Mouse (Mus musculus): ENCODE measurements around the gene Rarg. TPM values are rescaled to one million over a fixed set of nuclear protein-coding genes. Genes with fewer than 3 reads are reported as not detected.

Rarg gene
- polyA plus RNA-seq, 1 experiment from 2014 or later = 2.5 TPM

GRCm38 (mm10) chr15:102262582-102262981 is 5.3 kb upstream of the Rarg start:
- H3K4me1 ChIP-seq (ENCODE audit: control insufficient read depth, low read depth, low read length) = peaks cover 2% of the 10 kb centered on the region
- H3K27ac ChIP-seq (ENCODE audit: low read length) = no peak overlapping the region
- no peak overlapping the region for H3K4me3 ChIP-seq (ENCODE audit: low read depth, low read length)
- no peaks in the 10 kb centered on the region for H3K36me3 ChIP-seq (ENCODE audit: control insufficient read depth, insufficient read depth)
- no peaks in the 10 kb centered on the region for H3K9me3 ChIP-seq (replicated peaks; ENCODE audit: control insufficient read depth, low read length)
- no peak overlapping the region for H3K4me2 ChIP-seq (ENCODE audit: low read depth, low read length)
- WGBS (ENCODE audit: insufficient replicate concordance) = 46% methylated on average over 7 of the region's 7 CpGs
- H3K9ac ChIP-seq (ENCODE audit: low read depth, low read length) = no peak overlapping the region
- no peak for ATAC-seq (ENCODE audit: low read depth)
- H3K27me3 ChIP-seq (ENCODE audit: control insufficient read depth, insufficient read depth, low read depth, low read length) = peaks cover 25% of the 10 kb centered on the region

- WGBS (ENCODE audit: insufficient replicate concordance) = 25% methylated on average over 11 of the region's 11 CpGs
- H3K27me3 ChIP-seq (ENCODE audit: control insufficient read depth, insufficient read depth, low read depth, low read length) = peaks cover 60% of the 10 kb centered on the region
- H3K9me3 ChIP-seq (replicated peaks; ENCODE audit: control insufficient read depth, low read length) = no peaks in the 10 kb centered on the region
- ATAC-seq (ENCODE audit: low read depth) = no peak
- no peak overlapping the region for H3K9ac ChIP-seq (ENCODE audit: low read depth, low read length)
- H3K4me3 ChIP-seq (ENCODE audit: low read depth, low read length) = no peak overlapping the region
- no peak overlapping the region for H3K4me2 ChIP-seq (ENCODE audit: low read depth, low read length)
- no peaks in the 10 kb centered on the region for H3K36me3 ChIP-seq (ENCODE audit: control insufficient read depth, insufficient read depth)
- H3K4me1 ChIP-seq (ENCODE audit: control insufficient read depth, low read depth, low read length) = peaks cover 8% of the 10 kb centered on the region
- no peak overlapping the region for H3K27ac ChIP-seq (ENCODE audit: low read length)
Measured at GRCm38 (mm10) chr15:102258581-102259253, 1.4 kb upstream of the Rarg start.

DNA sequence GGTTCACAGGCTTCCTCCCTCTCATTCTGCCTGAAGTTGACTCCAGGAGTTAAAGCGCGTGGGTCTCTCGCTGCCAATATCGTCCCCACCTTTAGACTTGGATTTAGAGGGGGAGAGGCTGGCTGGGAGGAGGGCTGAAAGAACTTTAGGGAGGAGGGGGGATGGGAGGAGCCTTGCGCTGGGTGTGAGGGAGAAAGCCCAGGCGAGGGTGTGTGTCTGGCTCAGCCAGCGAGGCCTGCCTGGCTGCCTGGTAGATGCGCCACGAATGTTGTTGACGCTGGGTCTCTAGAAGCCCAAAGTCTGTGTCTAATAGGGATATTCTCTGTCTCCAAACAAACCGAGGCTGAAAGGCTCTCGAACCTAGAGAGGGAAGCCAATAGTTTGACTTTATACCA is 756 bp upstream of the Rarg start:
- WGBS (ENCODE audit: insufficient replicate concordance) = 17% methylated on average over 12 of the region's 12 CpGs
- no peak overlapping the region for H3K4me2 ChIP-seq (ENCODE audit: low read depth, low read length)
- no peaks in the 10 kb centered on the region for H3K36me3 ChIP-seq (ENCODE audit: control insufficient read depth, insufficient read depth)
- ATAC-seq (ENCODE audit: low read depth) = no peak
- no peak overlapping the region for H3K4me3 ChIP-seq (ENCODE audit: low read depth, low read length)
- H3K27me3 ChIP-seq (ENCODE audit: control insufficient read depth, insufficient read depth, low read depth, low read length) = peaks cover 64% of the 10 kb centered on the region
- H3K4me1 ChIP-seq (ENCODE audit: control insufficient read depth, low read depth, low read length) = peaks cover 8% of the 10 kb centered on the region
- no peaks in the 10 kb centered on the region for H3K9me3 ChIP-seq (replicated peaks; ENCODE audit: control insufficient read depth, low read length)
- H3K27ac ChIP-seq (ENCODE audit: low read length) = no peak overlapping the region
- H3K9ac ChIP-seq (ENCODE audit: low read depth, low read length) = no peak overlapping the region

DNA sequence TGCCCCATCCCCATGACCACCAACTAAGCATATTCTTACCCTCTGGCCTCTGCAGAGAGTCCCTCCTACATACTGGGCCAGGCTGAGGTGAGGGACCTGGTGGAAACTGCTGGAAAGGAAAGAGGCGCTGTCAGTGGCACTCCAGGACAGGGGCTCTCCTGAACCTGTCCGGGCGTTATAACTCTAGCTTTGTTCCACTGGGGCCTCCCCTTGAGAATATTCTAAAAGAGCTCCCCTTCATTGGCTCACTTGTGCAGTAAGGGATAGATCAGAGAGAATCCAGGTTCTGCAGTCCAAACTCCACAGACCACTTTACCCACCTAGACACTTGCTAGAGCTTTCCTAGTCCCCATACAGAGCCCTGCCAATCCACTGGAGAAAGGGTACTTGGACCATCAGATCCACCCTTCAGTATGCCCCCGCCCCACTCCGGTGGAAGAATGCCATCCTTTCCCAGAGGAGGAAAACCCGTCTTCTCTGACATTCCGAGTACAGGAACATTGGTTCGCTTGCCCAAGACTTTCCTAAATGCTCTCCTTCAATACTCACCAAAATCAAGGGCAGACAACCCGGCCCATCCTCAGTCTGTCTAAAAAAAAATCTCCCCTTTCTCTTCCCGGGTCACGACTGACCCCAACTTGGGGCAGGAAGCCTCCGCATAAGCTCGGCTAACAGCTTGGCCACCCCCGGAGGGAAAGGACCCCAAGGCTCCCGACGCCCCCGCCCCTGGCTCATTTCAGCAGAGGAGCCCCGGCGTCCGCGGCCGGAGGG is 701 bp downstream of the Rarg start:
- peak overlapping the region; percentile 31; the same call in 1 of the 2 replicates for H3K9ac ChIP-seq (ENCODE audit: low read depth, low read length)
- no peak for ATAC-seq (ENCODE audit: low read depth)
- 11% methylated on average over 22 of the region's 22 CpGs for WGBS (ENCODE audit: insufficient replicate concordance)
- H3K4me2 ChIP-seq (ENCODE audit: low read depth, low read length) = peak overlapping the region; percentile 75
- H3K27ac ChIP-seq (ENCODE audit: low read length) = no peak overlapping the region
- peak overlapping the region; percentile 56 for H3K4me3 ChIP-seq (ENCODE audit: low read depth, low read length)
- no peaks in the 10 kb centered on the region for H3K9me3 ChIP-seq (replicated peaks; ENCODE audit: control insufficient read depth, low read length)
- H3K27me3 ChIP-seq (ENCODE audit: control insufficient read depth, insufficient read depth, low read depth, low read length) = peaks cover 71% of the 10 kb centered on the region
- no peaks in the 10 kb centered on the region for H3K36me3 ChIP-seq (ENCODE audit: control insufficient read depth, insufficient read depth)
- peaks cover 8% of the 10 kb centered on the region for H3K4me1 ChIP-seq (ENCODE audit: control insufficient read depth, low read depth, low read length)

DNA sequence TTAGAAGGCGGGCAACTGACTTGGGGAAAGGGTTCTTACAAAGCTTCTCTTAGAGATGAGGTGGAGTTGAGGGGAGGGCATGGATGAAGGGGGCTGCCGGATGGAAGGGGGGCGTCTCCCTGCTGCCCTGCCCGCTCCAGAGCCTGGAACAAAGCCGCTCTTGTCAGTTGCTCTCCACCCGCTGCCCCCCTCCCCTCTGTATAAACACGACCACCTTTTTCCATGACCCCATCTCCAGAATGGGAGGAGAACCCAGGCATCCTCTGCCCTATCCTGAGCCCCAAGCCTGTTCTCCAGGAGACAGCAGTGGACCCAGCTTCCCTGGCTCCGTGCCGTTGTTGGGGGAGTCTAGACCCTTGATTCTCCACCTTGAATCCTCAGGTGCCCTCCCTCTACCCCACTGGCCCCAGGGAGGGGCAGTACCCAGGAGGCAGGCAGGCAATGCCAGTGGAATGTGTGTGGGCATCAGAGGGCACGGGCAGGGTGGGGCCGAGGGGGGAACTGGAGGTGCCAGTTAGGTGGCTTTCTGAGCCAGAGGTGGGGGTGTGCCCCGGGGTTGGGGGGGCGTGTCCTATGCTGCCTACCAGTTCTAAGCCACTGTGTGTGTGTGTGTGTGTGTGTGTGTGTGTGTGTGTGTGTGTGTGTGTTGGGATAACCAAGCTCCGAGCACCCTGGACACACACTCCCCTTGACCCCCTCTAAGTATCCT is 1.6 kb downstream of the Rarg start:
- Histone ChIP-seq H3K9me3 (replicated peaks; ENCODE audit: control insufficient read depth, low read length) (no peaks in the 10 kb centered on the region), H3K4me3 (ENCODE audit: low read depth, low read length) (no peak overlapping the region), H3K27ac (ENCODE audit: low read length) (no peak overlapping the region), H3K4me2 (ENCODE audit: low read depth, low read length) (no peak overlapping the region), H3K36me3 (ENCODE audit: control insufficient read depth, insufficient read depth) (no peaks in the 10 kb centered on the region), H3K4me1 (ENCODE audit: control insufficient read depth, low read depth, low read length) (peaks cover 8% of the 10 kb centered on the region), H3K27me3 (ENCODE audit: control insufficient read depth, insufficient read depth, low read depth, low read length) (peaks cover 80% of the 10 kb centered on the region), H3K9ac (ENCODE audit: low read depth, low read length) (no peak overlapping the region)
- ATAC-seq (ENCODE audit: low read depth) = no peak
- 42% methylated on average over 13 of the region's 14 CpGs for WGBS (ENCODE audit: insufficient replicate concordance)

GRCm38 (mm10) chr15:102250521-102250920 is 6.8 kb downstream of the Rarg start:
- H3K4me1 ChIP-seq (ENCODE audit: control insufficient read depth, low read depth, low read length) = peaks cover 10% of the 10 kb centered on the region
- no peak for ATAC-seq (ENCODE audit: low read depth)
- H3K9me3 ChIP-seq (replicated peaks; ENCODE audit: control insufficient read depth, low read length) = no peaks in the 10 kb centered on the region
- WGBS (ENCODE audit: insufficient replicate concordance) = 67% methylated on average over 5 of the region's 5 CpGs
- H3K27me3 ChIP-seq (ENCODE audit: control insufficient read depth, insufficient read depth, low read depth, low read length) = peaks cover 86% of the 10 kb centered on the region
- H3K27ac ChIP-seq (ENCODE audit: low read length) = no peak overlapping the region
- H3K9ac ChIP-seq (ENCODE audit: low read depth, low read length) = no peak overlapping the region
- H3K4me2 ChIP-seq (ENCODE audit: low read depth, low read length) = no peak overlapping the region
- no peaks in the 10 kb centered on the region for H3K36me3 ChIP-seq (ENCODE audit: control insufficient read depth, insufficient read depth)
- H3K4me3 ChIP-seq (ENCODE audit: low read depth, low read length) = no peak overlapping the region

DNA sequence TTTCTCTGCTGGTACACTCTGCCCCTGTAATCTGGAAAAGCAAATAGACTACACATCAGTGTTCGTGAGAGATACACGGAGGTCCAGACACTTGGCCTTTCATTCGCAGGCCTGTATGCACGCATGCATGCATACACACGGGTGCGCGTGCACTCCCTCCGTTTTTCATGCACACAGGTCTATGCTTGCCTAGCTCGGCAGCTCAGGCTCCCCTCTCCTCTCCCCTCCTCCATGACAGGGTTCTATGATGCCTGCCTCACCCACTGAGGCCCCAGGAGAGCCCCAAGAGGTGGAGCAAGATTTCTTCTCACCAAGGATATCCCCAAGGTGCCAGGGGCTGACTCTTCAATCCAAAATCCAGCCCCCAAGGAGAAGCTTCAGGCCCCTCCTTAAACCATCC is 7.3 kb downstream of the Rarg start:
- Histone ChIP-seq H3K27me3 (ENCODE audit: control insufficient read depth, insufficient read depth, low read depth, low read length) (peaks cover 86% of the 10 kb centered on the region), H3K27ac (ENCODE audit: low read length) (no peak overlapping the region), H3K4me3 (ENCODE audit: low read depth, low read length) (no peak overlapping the region), H3K4me1 (ENCODE audit: control insufficient read depth, low read depth, low read length) (peaks cover 10% of the 10 kb centered on the region), H3K4me2 (ENCODE audit: low read depth, low read length) (no peak overlapping the region), H3K9ac (ENCODE audit: low read depth, low read length) (no peak overlapping the region), H3K9me3 (replicated peaks; ENCODE audit: control insufficient read depth, low read length) (no peaks in the 10 kb centered on the region), H3K36me3 (ENCODE audit: control insufficient read depth, insufficient read depth) (no peaks in the 10 kb centered on the region)
- 52% methylated on average over 9 of the region's 9 CpGs for WGBS (ENCODE audit: insufficient replicate concordance)
- no peak for ATAC-seq (ENCODE audit: low read depth)

DNA sequence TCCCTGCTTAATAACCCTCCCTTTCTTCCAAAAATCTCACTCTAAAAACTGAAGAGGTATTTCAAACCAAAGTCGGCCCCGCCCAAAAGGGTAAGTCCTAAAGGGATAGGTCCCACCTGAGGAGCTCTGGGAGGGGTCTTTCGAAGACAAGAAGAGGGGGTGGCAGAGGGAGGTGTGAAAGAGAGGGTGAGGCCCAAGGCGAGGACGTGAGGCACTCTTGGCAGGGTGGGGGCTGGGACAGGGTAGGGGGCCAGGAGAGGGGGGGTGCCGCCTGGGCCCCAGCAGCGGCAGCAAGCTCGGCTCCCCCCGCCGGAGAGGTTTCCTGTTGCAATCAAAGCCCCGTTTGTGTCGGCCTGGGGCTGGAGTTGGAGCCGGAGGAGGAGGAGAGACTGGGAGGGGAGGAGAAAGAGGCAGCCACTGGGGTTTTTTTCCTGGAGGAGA is 8.0 kb downstream of the Rarg start:
- no peak overlapping the region for H3K4me2 ChIP-seq (ENCODE audit: low read depth, low read length)
- peaks cover 10% of the 10 kb centered on the region for H3K4me1 ChIP-seq (ENCODE audit: control insufficient read depth, low read depth, low read length)
- H3K9me3 ChIP-seq (replicated peaks; ENCODE audit: control insufficient read depth, low read length) = no peaks in the 10 kb centered on the region
- H3K27me3 ChIP-seq (ENCODE audit: control insufficient read depth, insufficient read depth, low read depth, low read length) = peaks cover 90% of the 10 kb centered on the region
- no peak overlapping the region for H3K27ac ChIP-seq (ENCODE audit: low read length)
- H3K4me3 ChIP-seq (ENCODE audit: low read depth, low read length) = no peak overlapping the region
- no peaks in the 10 kb centered on the region for H3K36me3 ChIP-seq (ENCODE audit: control insufficient read depth, insufficient read depth)
- 2% methylated on average over 13 of the region's 13 CpGs for WGBS (ENCODE audit: insufficient replicate concordance)
- no peak for ATAC-seq (ENCODE audit: low read depth)
- no peak overlapping the region for H3K9ac ChIP-seq (ENCODE audit: low read depth, low read length)

GRCm38 (mm10) chr15:102248812-102249191 is 8.5 kb downstream of the Rarg start:
- Histone ChIP-seq H3K36me3 (ENCODE audit: control insufficient read depth, insufficient read depth) (no peaks in the 10 kb centered on the region), H3K9ac (ENCODE audit: low read depth, low read length) (no peak overlapping the region), H3K4me1 (ENCODE audit: control insufficient read depth, low read depth, low read length) (peaks cover 10% of the 10 kb centered on the region), H3K27ac (ENCODE audit: low read length) (no peak overlapping the region), H3K27me3 (ENCODE audit: control insufficient read depth, insufficient read depth, low read depth, low read length) (peaks cover 89% of the 10 kb centered on the region), H3K4me2 (ENCODE audit: low read depth, low read length) (no peak overlapping the region), H3K4me3 (ENCODE audit: low read depth, low read length) (no peak overlapping the region), H3K9me3 (replicated peaks; ENCODE audit: control insufficient read depth, low read length) (no peaks in the 10 kb centered on the region)
- ATAC-seq (ENCODE audit: low read depth) = no peak
- WGBS (ENCODE audit: insufficient replicate concordance) = 22% methylated on average over 3 of the region's 3 CpGs

All from liver, embryonic 16.5 days (tissue).